Mouse (Mus musculus): ENCODE measurements at regions not wholly inside any gene's neighbourhood (a gene's known extent, or its start where the extent isn't known, plus 50 kb on each side); places are given as distances from the start of the nearest gene placed in this dataset.

- peaks cover 12 to 36% of the 10 kb centered on the region in 2 experiments; a peak in 3 of 4 replicates for H3K4me1 ChIP-seq (ENCODE audit: control insufficient read depth in 1 of 2, insufficient read depth in 2 of 2)
- DNase-seq (ENCODE audit: extremely low read depth) = no peak
- H3K9me3 ChIP-seq (replicated peaks; ENCODE audit: low read length) = no peaks in the 10 kb centered on the region
- no peak overlapping the region for H3K27ac ChIP-seq (ENCODE audit: insufficient read depth, low read depth)
- no peak overlapping the region for H3K9ac ChIP-seq (ENCODE audit: insufficient read depth, low read depth)
- H3K27me3 ChIP-seq (replicated peaks) = no peaks in the 10 kb centered on the region
- no peaks in the 10 kb centered on the region for H3K36me3 ChIP-seq (replicated peaks in 1 of 2; ENCODE audit: control insufficient read depth in 1 of 2, insufficient read depth in 1 of 2, low read length in 1 of 2)
- no peak overlapping the region for H3K4me3 ChIP-seq (replicated peaks in 1 of 3; ENCODE audit: low read depth in 2 of 3, low read length in 2 of 3, poor library complexity in 1 of 3)
- no peaks in the 10 kb centered on the region for H3K79me2 ChIP-seq (replicated peaks; ENCODE audit: control insufficient read depth, extremely low read depth, insufficient read depth, poor library complexity, severe bottlenecking)
- TF ChIP-seq RCOR1 (conservative IDR thresholded peaks at IDR 0.05; ENCODE audit: low read depth, low read length) (no peak), ZNF384 (IDR thresholded peaks at IDR 0.05; ENCODE audit: low read depth, low read length) (no peak), CHD2 (IDR thresholded peaks at IDR 0.05; ENCODE audit: low read length) (no peak)
- in situ Hi-C loops (cut with MboI; ENCODE audit: low pct_ligation_motif_present, low pct_unique_long_range_greater_than_20kb, low sequenced_read_pairs) (no loop called here), dilution Hi-C loops (cut with MboI; ENCODE audit: extremely low pct_ligation_motif_present, extremely low pct_unique_long_range_greater_than_20kb, low sequenced_read_pairs) (no loop called here)
- no peak overlapping the region for H3K4me2 ChIP-seq (ENCODE audit: insufficient read depth, low read depth, poor library complexity, severe bottlenecking)
Measured at GRCm38 (mm10) chr10:14210445-14210844, 244.6 kb downstream of the Hivep2 start.

- Histone ChIP-seq H3K4me1 (ENCODE audit: control insufficient read depth in 1 of 2, insufficient read depth in 2 of 2) (peaks cover 12 to 36% of the 10 kb centered on the region in 2 experiments; a peak in 3 of 4 replicates), H3K36me3 (replicated peaks in 1 of 2; ENCODE audit: control insufficient read depth in 1 of 2, insufficient read depth in 1 of 2, low read length in 1 of 2) (no peaks in the 10 kb centered on the region), H3K79me2 (replicated peaks; ENCODE audit: control insufficient read depth, extremely low read depth, insufficient read depth, poor library complexity, severe bottlenecking) (no peaks in the 10 kb centered on the region), H3K4me3 (replicated peaks in 1 of 3; ENCODE audit: low read depth in 2 of 3, low read length in 2 of 3, poor library complexity in 1 of 3) (no peak overlapping the region), H3K27ac (ENCODE audit: insufficient read depth, low read depth) (no peak overlapping the region), H3K9me3 (replicated peaks; ENCODE audit: low read length) (no peaks in the 10 kb centered on the region), H3K4me2 (ENCODE audit: insufficient read depth, low read depth, poor library complexity, severe bottlenecking) (no peak overlapping the region), H3K9ac (ENCODE audit: insufficient read depth, low read depth) (no peak overlapping the region), H3K27me3 (replicated peaks) (no peaks in the 10 kb centered on the region)
- no peak for TF ChIP-seq TCF12 (IDR thresholded peaks at IDR 0.05; ENCODE audit: low read depth, low read length)
- TF ChIP-seq ELF1 (IDR thresholded peaks at IDR 0.05; ENCODE audit: low read depth, low read length) = no peak
- TF ChIP-seq SIN3A (IDR thresholded peaks at IDR 0.05; ENCODE audit: low read length) = no peak
- no peak for TF ChIP-seq CHD2 (IDR thresholded peaks at IDR 0.05; ENCODE audit: low read length)
- TF ChIP-seq HCFC1 (IDR thresholded peaks at IDR 0.05; ENCODE audit: low read depth, low read length) = no peak
- no peak for TF ChIP-seq E2F4 (IDR thresholded peaks at IDR 0.05; ENCODE audit: insufficient replicate concordance, low read depth, low read length)
- TF ChIP-seq ZKSCAN1 (IDR thresholded peaks at IDR 0.05; ENCODE audit: borderline replicate concordance, low read depth, low read length) = no peak
- TF ChIP-seq POLR2A (IDR thresholded peaks at IDR 0.05; ENCODE audit: low read depth, low read length) = no peak
- TF ChIP-seq GABPA (IDR thresholded peaks at IDR 0.05; ENCODE audit: insufficient replicate concordance, low read depth, low read length) = no peak
- DNase-seq (ENCODE audit: extremely low read depth) = no peak
- in situ Hi-C loops (cut with MboI; ENCODE audit: low pct_ligation_motif_present, low pct_unique_long_range_greater_than_20kb, low sequenced_read_pairs) = no loop called here
- dilution Hi-C loops (cut with MboI; ENCODE audit: extremely low pct_ligation_motif_present, extremely low pct_unique_long_range_greater_than_20kb, low sequenced_read_pairs) = no loop called here
Measured at GRCm38 (mm10) chr10:14210045-14210444, 244.2 kb downstream of the Hivep2 start.

GRCm38 (mm10) chr10:14208206-14208605 lies 242.3 kb downstream of the Hivep2 start:
- H3K4me1 ChIP-seq (ENCODE audit: control insufficient read depth in 1 of 2, insufficient read depth in 2 of 2) = peaks cover 11 to 40% of the 10 kb centered on the region in 2 experiments; a peak in 3 of 4 replicates
- TF ChIP-seq MXI1 (IDR thresholded peaks at IDR 0.05; ENCODE audit: low read depth, low read length) = 0 out of 2 replicates have a peak, but pooled peaks have one; percentile 12
- peak; percentile 92 for TF ChIP-seq BHLHE40 (IDR thresholded peaks at IDR 0.05; ENCODE audit: low read depth, low read length)
- TF ChIP-seq ZNF384 (IDR thresholded peaks at IDR 0.05; ENCODE audit: low read depth, low read length) = peak; percentile 86
- TF ChIP-seq E2F4 (IDR thresholded peaks at IDR 0.05; ENCODE audit: insufficient replicate concordance, low read depth, low read length) = no peak
- 0 out of 2 replicates have a peak, but pooled peaks have one; percentile 8 for TF ChIP-seq TCF12 (IDR thresholded peaks at IDR 0.05; ENCODE audit: low read depth, low read length)
- TF ChIP-seq ZKSCAN1 (IDR thresholded peaks at IDR 0.05; ENCODE audit: borderline replicate concordance, low read depth, low read length) = no peak
- no peak for TF ChIP-seq UBTF (IDR thresholded peaks at IDR 0.05; ENCODE audit: low read depth, low read length)
- no peak for TF ChIP-seq MAZ (IDR thresholded peaks at IDR 0.05; ENCODE audit: low read depth, low read length)
- no peak for TF ChIP-seq MYC (IDR thresholded peaks at IDR 0.05; ENCODE audit: low read depth, low read length)
- TF ChIP-seq RCOR1 (conservative IDR thresholded peaks at IDR 0.05; ENCODE audit: low read depth, low read length) = no peak
- in situ Hi-C loops (cut with MboI; ENCODE audit: low pct_ligation_motif_present, low pct_unique_long_range_greater_than_20kb, low sequenced_read_pairs) (no loop called here), dilution Hi-C loops (cut with MboI; ENCODE audit: extremely low pct_ligation_motif_present, extremely low pct_unique_long_range_greater_than_20kb, low sequenced_read_pairs) (no loop called here)
- peak; percentile 61 for DNase-seq (ENCODE audit: extremely low read depth)
- peak overlapping the region; percentile 7 for H3K9ac ChIP-seq (ENCODE audit: insufficient read depth, low read depth)
- H3K9me3 ChIP-seq (replicated peaks; ENCODE audit: low read length) = no peaks in the 10 kb centered on the region
- no peaks in the 10 kb centered on the region for H3K79me2 ChIP-seq (replicated peaks; ENCODE audit: control insufficient read depth, extremely low read depth, insufficient read depth, poor library complexity, severe bottlenecking)
- no peak overlapping the region for H3K4me3 ChIP-seq (replicated peaks in 1 of 3; ENCODE audit: low read depth in 2 of 3, low read length in 2 of 3, poor library complexity in 1 of 3)
- no peaks in the 10 kb centered on the region for H3K36me3 ChIP-seq (replicated peaks in 1 of 2; ENCODE audit: control insufficient read depth in 1 of 2, insufficient read depth in 1 of 2, low read length in 1 of 2)
- H3K4me2 ChIP-seq (ENCODE audit: insufficient read depth, low read depth, poor library complexity, severe bottlenecking) = peak overlapping the region; percentile 16
- no peak overlapping the region; the same call in 1 of the 2 replicates for H3K27ac ChIP-seq (ENCODE audit: insufficient read depth, low read depth)
- H3K27me3 ChIP-seq (replicated peaks) = no peaks in the 10 kb centered on the region
